Mouse (Mus musculus): ENCODE data around the gene Hoxa1. TPM values are rescaled to one million over a fixed set of nuclear protein-coding genes. Genes with fewer than 3 reads are reported as not detected.

The Hoxa1 gene
- polyA plus RNA-seq, 1 experiment from 2014 or later, result 0.89 TPM

GRCm38 (mm10) chr6:52118903-52119635 is 39.0 kb downstream of the Hoxa1 start:
- no peak overlapping the region for H3K4me3 ChIP-seq
- H3K9me3 ChIP-seq (replicated peaks), result no peaks in the 10 kb centered on the region
- WGBS, result 41% methylated on average over 6 of the region's 6 CpGs
- H3K4me1 ChIP-seq (replicated peaks), result 0 out of 2 replicates have a peak, but pooled peaks cover 14% of the 10 kb centered on the region
- H3K4me2 ChIP-seq, result no peak overlapping the region
- H3K27ac ChIP-seq (ENCODE audit: poor library complexity, severe bottlenecking), result no peak overlapping the region
- ATAC-seq (ENCODE audit: insufficient number of reproducible peaks, low FRiP score), result no peak
- H3K9ac ChIP-seq, result no peak overlapping the region
- peaks cover 85% of the 10 kb centered on the region for H3K27me3 ChIP-seq (replicated peaks)
- H3K36me3 ChIP-seq, result no peaks in the 10 kb centered on the region

GRCm38 (mm10) chr6:52115899-52116298 is 42.2 kb downstream of the Hoxa1 start:
- Histone ChIP-seq H3K4me2 (no peak overlapping the region), H3K9me3 (replicated peaks) (no peaks in the 10 kb centered on the region), H3K36me3 (no peaks in the 10 kb centered on the region), H3K4me3 (no peak overlapping the region), H3K4me1 (replicated peaks) (0 out of 2 replicates have a peak, but pooled peaks cover 14% of the 10 kb centered on the region), H3K27ac (ENCODE audit: poor library complexity, severe bottlenecking) (no peak overlapping the region), H3K27me3 (replicated peaks) (peaks cover 84% of the 10 kb centered on the region), H3K9ac (no peak overlapping the region)
- 6% methylated on average over 5 of the region's 5 CpGs for WGBS
- no peak for ATAC-seq (ENCODE audit: insufficient number of reproducible peaks, low FRiP score)

DNA sequence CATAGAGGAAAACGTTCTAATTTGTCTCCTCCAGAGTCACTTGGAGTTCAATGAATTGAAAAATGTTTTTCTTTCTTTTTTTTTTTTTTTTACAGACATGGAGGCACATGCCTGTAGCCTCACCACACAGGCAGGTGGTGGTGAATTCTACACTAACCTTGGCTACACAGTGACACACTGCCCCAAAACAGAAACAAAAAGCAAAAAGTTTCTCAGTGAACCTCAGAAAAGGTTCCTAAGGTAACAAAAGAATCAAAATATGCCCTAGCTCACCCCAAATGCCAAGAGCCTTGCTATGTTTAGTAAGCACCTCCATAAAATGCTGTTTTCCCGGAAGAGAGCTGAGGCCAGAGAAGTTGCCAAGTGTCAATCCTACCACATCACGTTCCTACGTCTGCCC is 46.3 kb downstream of the Hoxa1 start:
- 66% methylated on average over 4 of the region's 4 CpGs for WGBS

GRCm38 (mm10) chr6:52107400-52107799 is 50.7 kb downstream of the Hoxa1 start:
- Histone ChIP-seq H3K4me2 (no peak overlapping the region), H3K36me3 (no peaks in the 10 kb centered on the region), H3K27me3 (replicated peaks) (peaks cover 51% of the 10 kb centered on the region), H3K27ac (ENCODE audit: poor library complexity, severe bottlenecking) (no peak overlapping the region), H3K4me3 (no peak overlapping the region), H3K9ac (no peak overlapping the region), H3K4me1 (replicated peaks) (0 out of 2 replicates have a peak, but pooled peaks cover 4% of the 10 kb centered on the region), H3K9me3 (replicated peaks) (0 out of 2 replicates have a peak, but pooled peaks cover 2% of the 10 kb centered on the region)
- ATAC-seq (ENCODE audit: insufficient number of reproducible peaks, low FRiP score), result no peak
- whole genome bisulfite sequencing, result 80% methylated on average over 3 of the region's 3 CpGs

More for the DNA sequence above, 46.3 kb downstream of the Hoxa1 start:
- H3K4me1 ChIP-seq (replicated peaks), result 0 out of 2 replicates have a peak, but pooled peaks cover 14% of the 10 kb centered on the region
- H3K27me3 ChIP-seq (replicated peaks), result peaks cover 61% of the 10 kb centered on the region
- H3K27ac ChIP-seq (ENCODE audit: poor library complexity, severe bottlenecking), result no peak overlapping the region
- no peak overlapping the region for H3K9ac ChIP-seq
- no peak for ATAC-seq (ENCODE audit: insufficient number of reproducible peaks, low FRiP score)
- no peak overlapping the region for H3K4me2 ChIP-seq
- H3K9me3 ChIP-seq (replicated peaks), result no peaks in the 10 kb centered on the region
- H3K4me3 ChIP-seq, result no peak overlapping the region
- no peaks in the 10 kb centered on the region for H3K36me3 ChIP-seq

DNA sequence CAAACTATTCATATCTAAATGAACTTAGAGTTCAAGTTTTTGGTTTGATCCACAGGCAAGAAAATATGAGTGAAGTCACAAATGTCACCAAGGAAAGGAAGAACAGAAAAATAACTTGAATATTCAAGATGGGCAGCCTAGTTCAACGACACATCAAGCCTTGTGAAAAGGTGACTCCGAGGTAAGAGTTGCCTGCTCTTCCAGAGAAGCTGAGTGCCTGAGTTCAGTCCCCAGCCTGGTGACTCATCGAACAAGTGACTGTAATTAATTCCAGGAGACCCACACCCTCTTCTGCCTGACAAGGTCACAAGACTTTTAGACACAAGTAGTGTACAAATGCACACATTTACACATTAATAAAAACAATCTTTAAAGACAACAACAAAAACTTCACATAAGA is 51.4 kb downstream of the Hoxa1 start:
- Histone ChIP-seq H3K4me1 (replicated peaks) (0 out of 2 replicates have a peak, but pooled peaks cover 4% of the 10 kb centered on the region), H3K4me3 (no peak overlapping the region), H3K27me3 (replicated peaks) (peaks cover 53% of the 10 kb centered on the region), H3K9me3 (replicated peaks) (0 out of 2 replicates have a peak, but pooled peaks cover 2% of the 10 kb centered on the region), H3K4me2 (no peak overlapping the region), H3K27ac (ENCODE audit: poor library complexity, severe bottlenecking) (no peak overlapping the region), H3K36me3 (no peaks in the 10 kb centered on the region), H3K9ac (no peak overlapping the region)
- ATAC-seq (ENCODE audit: insufficient number of reproducible peaks, low FRiP score), result no peak
- WGBS, result 54% methylated on average over 3 of the region's 3 CpGs

DNA sequence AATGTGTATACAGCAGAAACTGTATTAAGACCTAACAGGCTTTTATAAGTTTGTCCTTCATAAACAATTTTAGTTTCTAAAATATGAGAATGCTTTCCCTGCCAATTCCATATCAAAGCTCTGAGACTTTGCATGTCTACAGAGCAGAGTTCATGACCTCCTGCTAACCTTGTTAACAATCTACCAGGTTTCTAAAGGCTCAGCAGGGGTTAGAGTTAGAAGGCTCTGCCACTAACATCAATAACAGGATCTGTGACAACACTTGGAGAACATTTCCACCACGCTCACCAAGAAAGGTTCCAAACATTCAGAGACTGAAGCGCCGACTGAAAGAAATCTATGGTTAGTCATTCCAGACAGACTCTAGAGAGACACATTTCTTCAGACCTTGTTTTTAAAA is 51.9 kb downstream of the Hoxa1 start:
- H3K4me2 ChIP-seq, result no peak overlapping the region
- H3K9ac ChIP-seq, result no peak overlapping the region
- H3K36me3 ChIP-seq, result no peaks in the 10 kb centered on the region
- H3K4me1 ChIP-seq (replicated peaks), result 0 out of 2 replicates have a peak, but pooled peaks cover 4% of the 10 kb centered on the region
- H3K27me3 ChIP-seq (replicated peaks), result peaks cover 52% of the 10 kb centered on the region
- ATAC-seq (ENCODE audit: insufficient number of reproducible peaks, low FRiP score), result no peak
- no peak overlapping the region for H3K4me3 ChIP-seq
- H3K27ac ChIP-seq (ENCODE audit: poor library complexity, severe bottlenecking), result no peak overlapping the region
- H3K9me3 ChIP-seq (replicated peaks), result 0 out of 2 replicates have a peak, but pooled peaks cover 2% of the 10 kb centered on the region
- WGBS, result 38% methylated on average over 3 of the region's 3 CpGs

Other genes with a start within 250 kb of the Hoxa1 start
- 12.2 and 13.9 TPM in 2 replicates for gene Skap2, start 145.8 kb downstream of the Hoxa1 start, polyA plus RNA-seq (2016; fragmentation: Nextera tagmentation; extraction: Ambion mirVana)
- gene Hoxa2, start 6.5 kb upstream of the Hoxa1 start, polyA plus RNA-seq (2016; fragmentation: Nextera tagmentation; extraction: Ambion mirVana), result 0.98 and 1.2 TPM in 2 replicates
- 0.15 and 0.36 TPM in 2 replicates for gene 5730596B20Rik, start 19.2 kb upstream of the Hoxa1 start, polyA plus RNA-seq (2016; fragmentation: Nextera tagmentation; extraction: Ambion mirVana)
- gene Hoxa4, start 33.4 kb upstream of the Hoxa1 start, polyA plus RNA-seq (2016; fragmentation: Nextera tagmentation; extraction: Ambion mirVana), result 0.38 and 0.39 TPM in 2 replicates
- gene Hoxa5, start 46.3 kb upstream of the Hoxa1 start, polyA plus RNA-seq (2016; fragmentation: Nextera tagmentation; extraction: Ambion mirVana), result 0.96 and 1.7 TPM in 2 replicates
- gene Hoxa6, start 50.4 kb upstream of the Hoxa1 start, polyA plus RNA-seq (2016; fragmentation: Nextera tagmentation; extraction: Ambion mirVana), result not detected in 2 replicates
- gene Hoxa3, start 55.0 kb upstream of the Hoxa1 start, polyA plus RNA-seq (2016; fragmentation: Nextera tagmentation; extraction: Ambion mirVana), result 0.72 and 0.80 TPM in 2 replicates
- not detected in 2 replicates for gene Gm28308, start 55.0 kb upstream of the Hoxa1 start, polyA plus RNA-seq (2016; fragmentation: Nextera tagmentation; extraction: Ambion mirVana)
- 0.44 TPM in 1 of 2 replicates, not detected in the other for gene Hoxa7, start 63.5 kb upstream of the Hoxa1 start, polyA plus RNA-seq (2016; fragmentation: Nextera tagmentation; extraction: Ambion mirVana)
- gene Hoxa9, start 72.8 kb upstream of the Hoxa1 start, polyA plus RNA-seq (2016; fragmentation: Nextera tagmentation; extraction: Ambion mirVana), result 0.48 and 0.54 TPM in 2 replicates
- gene Hoxa10, start 82.5 kb upstream of the Hoxa1 start, polyA plus RNA-seq (2016; fragmentation: Nextera tagmentation; extraction: Ambion mirVana), result 0.31 and 0.60 TPM in 2 replicates
- gene Hoxa11, start 87.5 kb upstream of the Hoxa1 start, polyA plus RNA-seq (2016; fragmentation: Nextera tagmentation; extraction: Ambion mirVana), result 0.09 TPM in 1 of 2 replicates, not detected in the other
- gene Hoxa13, start 102.6 kb upstream of the Hoxa1 start, polyA plus RNA-seq (2016; fragmentation: Nextera tagmentation; extraction: Ambion mirVana), result 0.10 TPM in 1 of 2 replicates, not detected in the other
- not detected in 2 replicates for gene Evx1, start 155.2 kb upstream of the Hoxa1 start, polyA plus RNA-seq (2016; fragmentation: Nextera tagmentation; extraction: Ambion mirVana)